Mouse (Mus musculus) ES-E14 (cell line): ENCODE measurements around the gene Spata21. TPM values are rescaled to one million over a fixed set of nuclear protein-coding genes. Genes with fewer than 3 reads are reported as not detected.
A peak's percentile ranks its signal among the peaks of the same experiment; 100 is the strongest.

Source experiments
- DNase-seq: peaks from one replicate; pipeline ENCODE4 v3.0.0-alpha.2; 2013; ENCODE audit warnings: low read depth, low spot score
- H3K27ac ChIP-seq: 2 replicates; pipeline ENCODE4 v1.5.1; 2012; ENCODE audit warnings: low read depth, mild to moderate bottlenecking, low read length, moderate library complexity, mixed read lengths; ENCODE audit not compliant: poor library complexity, insufficient read depth, severe bottlenecking
- H3K36me3 ChIP-seq: 2 replicates; pipeline ENCODE4 v1.6.1; 2012; ENCODE audit warnings: mild to moderate bottlenecking, low read length, moderate library complexity, mixed read lengths; ENCODE audit not compliant: control insufficient read depth, poor library complexity, insufficient read depth, severe bottlenecking
- H3K4me1 ChIP-seq, 2 experiments: fragments of 150-350 bp in 1 of 2; sonication (generic) in 1 of 2; 2 replicates each; pipeline ENCODE4 v1.6.1; 2012; ENCODE audit warnings: low read length in 2 of 2, mild to moderate bottlenecking in 1 of 2, mixed read lengths in 1 of 2; ENCODE audit not compliant: control insufficient read depth in 2 of 2, insufficient read depth in 2 of 2, poor library complexity in 1 of 2
- H3K4me3 ChIP-seq, 2 experiments: fragments of 150-350 bp in 1 of 2; sonication (generic) in 1 of 2; 2 replicates each; pipeline ENCODE4 v1.5.1; 2012; ENCODE audit warnings: low read length in 2 of 2, low read depth in 1 of 2, mild to moderate bottlenecking in 1 of 2, mixed read lengths in 1 of 2; ENCODE audit not compliant: insufficient read depth in 1 of 2, poor library complexity in 1 of 2, severe bottlenecking in 1 of 2
- H3K9ac ChIP-seq: 2 replicates; pipeline ENCODE4 v1.6.1; 2012; ENCODE audit warnings: low read depth, mild to moderate bottlenecking, low read length, mixed read lengths; ENCODE audit not compliant: poor library complexity, insufficient read depth, severe bottlenecking
- H3K9me3 ChIP-seq: fragments of 150-350 bp; sonication (generic); 2 replicates; pipeline ENCODE4 v1.6.1; 2012; ENCODE audit warnings: low read depth, mild to moderate bottlenecking, low read length; ENCODE audit not compliant: control insufficient read depth, insufficient read depth
- CHD2 ChIP-seq: IDR thresholded peaks from 2 replicates; pipeline ENCODE4 v1.6.1; 2014; ENCODE audit warnings: mild to moderate bottlenecking, low read depth, low read length, inconsistent platforms
- HCFC1 ChIP-seq: IDR thresholded peaks from 2 replicates; pipeline ENCODE4 v1.6.1; 2012; ENCODE audit warnings: low read length, inconsistent platforms, borderline replicate concordance; ENCODE audit not compliant: insufficient read depth
- MAFK ChIP-seq: IDR thresholded peaks from 2 replicates; pipeline ENCODE4 v1.6.1; 2014; ENCODE audit warnings: mild to moderate bottlenecking, low read depth, low read length, inconsistent platforms; ENCODE audit not compliant: insufficient read depth
- ZC3H11A ChIP-seq: IDR thresholded peaks from 2 replicates; pipeline ENCODE4 v1.6.1; 2012; ENCODE audit warnings: low read depth, mild to moderate bottlenecking, inconsistent platforms, low read length, borderline replicate concordance
- ZNF384 ChIP-seq: IDR thresholded peaks from 2 replicates; pipeline ENCODE4 v1.6.1; 2012; ENCODE audit warnings: low read depth, low read length, inconsistent platforms
- in situ Hi-C, 2 experiments: fragments of 600-800 bp; cut with MboI; formaldehyde crosslinking; loops; one replicate each; pipeline ENCODE4 v1.15.1; 2025; ENCODE audit warnings: low sequenced_read_pairs in 2 of 2, inconsistent platforms in 1 of 2; ENCODE audit not compliant: unreplicated experiment in 2 of 2
- total RNA-seq: library from RNA; depleted of rRNA; stranded (reverse); fragments of 300-350 nt; gene quantifications from 2 replicates; pipeline ENCODE4 v1.2.3, GENCODE M21; 2012

The Spata21 gene
- total RNA-seq, 1 experiment, result 0.27 TPM

DNA sequence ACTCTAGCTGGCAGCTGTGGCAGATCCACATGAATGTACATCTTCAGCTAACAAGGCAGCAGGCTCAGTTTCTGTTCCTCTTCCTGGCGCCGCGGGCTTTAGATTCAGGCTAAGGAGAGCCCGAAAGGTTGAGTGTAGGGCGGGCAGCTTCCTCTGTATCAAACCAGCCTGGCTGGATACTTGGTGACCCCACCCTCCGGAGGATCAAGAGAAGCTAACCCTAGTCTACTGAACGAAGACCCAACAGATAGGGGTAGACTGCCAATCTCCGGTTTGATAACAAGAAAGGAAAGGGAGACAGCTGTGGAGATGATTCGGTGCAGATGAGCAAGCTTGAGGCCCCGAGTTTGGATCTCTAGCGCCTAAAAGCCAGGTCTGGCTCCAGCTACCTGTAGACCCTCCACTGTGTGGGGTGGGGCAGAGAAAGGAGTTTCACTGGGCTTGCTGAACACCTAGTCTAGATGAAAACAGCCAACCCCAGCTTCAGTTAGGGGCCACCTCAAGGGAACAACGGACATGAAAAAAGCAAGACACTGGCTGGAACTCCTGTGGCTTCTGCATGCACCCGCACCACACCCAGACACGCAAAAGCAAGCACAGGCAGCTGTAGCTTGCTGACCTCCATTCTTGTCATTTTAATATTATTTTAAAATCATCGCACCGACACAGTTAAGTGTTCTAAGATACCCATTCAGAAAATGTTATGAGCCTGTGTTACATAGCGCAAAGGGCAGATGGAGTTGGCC, 11.2 kb upstream of the Spata21 start:
- Histone ChIP-seq H3K9ac (peak overlapping the region; percentile 92; the same call in 1 of the 2 replicates), H3K9me3 (no peaks in the 10 kb centered on the region), H3K36me3 (peaks cover 13% of the 10 kb centered on the region; the same call in 1 of the 2 replicates), H3K27ac (no peak overlapping the region), H3K4me1 (peaks cover 2 to 7% of the 10 kb centered on the region in 2 experiments; a peak in 1 of 4 replicates), H3K4me3 (peak overlapping the region; percentile 87 to 96)
- in situ Hi-C loops, result no loop called here
- TF ChIP-seq ZC3H11A, result no peak
- TF ChIP-seq MAFK, result no peak
- TF ChIP-seq ZNF384, result no peak
- TF ChIP-seq HCFC1, result no peak
- no peak for TF ChIP-seq CHD2
- no peak for DNase-seq

DNA sequence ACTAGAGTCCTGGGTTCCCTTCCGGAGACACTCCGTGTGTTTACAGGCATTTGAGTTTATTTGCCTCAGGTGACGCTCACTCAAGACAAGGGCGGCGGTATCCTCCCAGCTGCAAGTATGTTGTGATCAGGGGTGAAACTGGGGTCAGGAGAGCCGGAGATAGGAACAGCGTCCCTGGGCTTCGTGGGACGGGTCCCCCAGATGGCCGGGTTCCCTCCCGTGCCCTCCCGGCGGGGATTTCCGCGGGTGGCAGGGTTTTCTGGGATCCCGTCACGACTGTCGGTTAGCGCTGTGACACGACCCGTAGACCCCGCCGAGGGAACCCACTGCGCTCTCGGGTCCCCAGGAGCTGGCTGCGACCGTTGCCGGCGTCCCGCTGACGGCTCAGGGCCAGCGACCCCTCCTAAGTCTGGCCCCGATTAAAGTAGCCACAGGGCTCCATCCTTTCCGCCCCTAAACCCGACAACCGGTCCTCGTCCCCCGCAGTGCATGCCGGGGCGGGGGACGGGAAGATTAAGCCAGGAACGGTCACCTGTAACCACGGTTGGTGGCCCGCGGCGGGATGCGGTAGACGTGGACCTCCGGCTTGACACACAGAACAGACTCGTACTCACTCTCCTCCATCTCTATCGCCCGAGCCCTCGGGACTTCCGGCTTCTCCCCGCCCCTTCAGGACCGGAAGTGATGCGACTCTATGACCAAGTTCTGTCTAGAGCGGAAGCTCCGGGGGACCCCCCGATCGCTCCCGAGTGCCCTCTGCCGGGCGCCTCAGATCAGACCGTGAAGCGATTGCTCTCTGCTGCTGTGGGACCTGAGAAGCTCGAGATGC, 10.2 kb upstream of the Spata21 start, which contains the start of gene Necap2:
TSS of gene Necap2 (minus strand) at position 677 of the 829 bp plus-strand sequence.
- Histone ChIP-seq H3K4me3 (peak within 1 kb of the TSS; percentile 87 to 96), H3K36me3 (peaks cover 8% of the 10 kb centered on the region; the same call in 1 of the 2 replicates), H3K9ac (peak within 1 kb of the TSS; percentile 92), H3K9me3 (no peaks in the 10 kb centered on the region), H3K4me1 (peaks cover 2 to 7% of the 10 kb centered on the region in 2 experiments; a peak in 1 of 4 replicates), H3K27ac (no peak within 1 kb of the TSS)
- in situ Hi-C loops, result no loop called here
- DNase-seq, result peak; percentile 97
- TF ChIP-seq ZNF384 (no peak), MAFK (no peak), CHD2 (no peak), ZC3H11A (no peak), HCFC1 (peak; percentile 62; the same call in 1 of the 2 replicates)

DNA sequence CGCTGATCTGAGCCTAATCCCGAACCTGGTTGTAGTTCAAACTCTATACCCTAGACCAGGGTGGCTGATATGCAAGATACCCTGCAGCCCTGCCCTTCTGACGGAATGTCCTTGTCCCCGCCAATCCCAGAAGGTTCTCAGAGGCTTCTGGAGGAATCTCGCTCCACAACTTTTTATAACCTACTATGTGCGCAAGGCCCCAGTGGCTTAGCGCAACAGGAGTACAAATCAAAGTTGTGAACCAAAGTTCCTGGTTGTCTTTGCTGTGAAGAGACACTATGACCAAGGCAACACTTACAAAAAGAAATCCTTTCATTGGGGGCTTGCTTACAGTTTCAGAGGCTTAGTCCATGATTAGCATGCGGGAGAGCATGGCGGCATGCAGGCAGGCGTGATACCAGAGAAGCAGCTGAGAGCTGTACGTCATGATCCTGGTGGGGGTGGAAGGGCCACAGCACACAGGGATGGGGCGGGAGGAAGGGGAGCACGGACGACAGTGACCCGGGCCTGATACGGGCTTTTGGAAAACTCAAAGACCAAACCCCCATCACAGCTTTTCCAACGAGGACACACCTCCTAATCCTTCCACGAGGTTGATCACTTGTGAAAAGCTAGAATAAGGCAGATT, 9.5 kb upstream of the Spata21 start:
- peaks cover 1% of the 10 kb centered on the region; the same call in 1 of the 2 replicates for H3K36me3 ChIP-seq
- TF ChIP-seq MAFK, result no peak
- TF ChIP-seq ZC3H11A, result no peak
- TF ChIP-seq HCFC1, result no peak
- no peak for TF ChIP-seq CHD2
- no peak for TF ChIP-seq ZNF384
- H3K4me3 ChIP-seq, result peak overlapping the region; percentile 50 to 87; a peak in 3 of 4 replicates
- H3K9me3 ChIP-seq, result no peaks in the 10 kb centered on the region
- peak overlapping the region; percentile 41 for H3K9ac ChIP-seq
- no peak for DNase-seq
- in situ Hi-C loops, result no loop called here
- no peak overlapping the region for H3K27ac ChIP-seq
- H3K4me1 ChIP-seq, result peaks cover 2 to 7% of the 10 kb centered on the region in 2 experiments; a peak in 1 of 4 replicates

DNA sequence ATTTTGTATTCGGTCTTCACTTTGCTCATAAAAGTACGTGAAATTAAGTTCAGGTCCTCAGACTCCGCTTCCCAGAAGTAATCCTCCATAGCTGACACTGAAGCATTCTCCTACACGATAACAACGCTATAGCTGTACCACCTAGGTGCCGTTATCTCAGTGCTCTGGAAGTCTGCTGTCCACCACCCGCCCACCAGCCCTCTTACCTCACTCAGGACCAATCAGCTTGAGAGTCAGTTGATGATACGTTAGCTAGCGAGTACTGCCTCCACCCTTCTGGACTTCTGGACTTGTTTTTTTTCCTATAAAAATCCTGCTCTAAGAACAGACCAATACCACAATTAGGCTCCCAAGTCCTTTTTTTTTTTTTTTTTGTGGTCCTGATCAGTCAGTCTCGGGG, 1.3 kb upstream of the Spata21 start:
- H3K4me3 ChIP-seq, result no peak overlapping the region
- H3K4me1 ChIP-seq, result peaks cover 0 to 7% of the 10 kb centered on the region in 2 experiments; a peak in 1 of 4 replicates
- DNase-seq, result no peak
- no peaks in the 10 kb centered on the region for H3K36me3 ChIP-seq
- no peaks in the 10 kb centered on the region for H3K9me3 ChIP-seq
- H3K9ac ChIP-seq, result no peak overlapping the region
- TF ChIP-seq ZC3H11A (no peak), ZNF384 (no peak), MAFK (no peak), HCFC1 (no peak), CHD2 (no peak)
- in situ Hi-C loops, result no loop called here
- H3K27ac ChIP-seq, result no peak overlapping the region
